Mouse (Mus musculus) ovary, adult 18-20 months (tissue): Measurements from ENCODE around the gene P2rx7.
A peak's percentile ranks its signal among the peaks of the same experiment; 100 is the strongest.

Experiments
- DNase-seq: peaks from one replicate; pipeline ENCODE4 v3.0.0; 2022; ENCODE audit warnings: low spot score, mixed read lengths

P2rx7 gene

GRCm38 (mm10) chr5:122693431-122694207 is 49.9 kb downstream of the P2rx7 start:
- no peak for DNase-seq

GRCm38 (mm10) chr5:122695516-122695915 is 51.8 kb downstream of the P2rx7 start:
- no peak for DNase-seq

- no peak for DNase-seq
Measured at GRCm38 (mm10) chr5:122698041-122698700, 54.5 kb downstream of the P2rx7 start.

- no peak for DNase-seq
Measured at GRCm38 (mm10) chr5:122698701-122699060, 55.0 kb downstream of the P2rx7 start.

- DNase-seq = no peak
Measured at GRCm38 (mm10) chr5:122700109-122700836, 56.6 kb downstream of the P2rx7 start.

GRCm38 (mm10) chr5:122700837-122701212 is 57.1 kb downstream of the P2rx7 start:
- DNase-seq = no peak

GRCm38 (mm10) chr5:122702156-122702555 is 58.4 kb downstream of the P2rx7 start:
- DNase-seq = no peak

GRCm38 (mm10) chr5:122703574-122703973 is 59.9 kb downstream of the P2rx7 start:
- DNase-seq = no peak

- no peak for DNase-seq
Measured at GRCm38 (mm10) chr5:122704571-122704970, 60.9 kb downstream of the P2rx7 start.

- DNase-seq = no peak
Measured at GRCm38 (mm10) chr5:122705174-122705573, 61.5 kb downstream of the P2rx7 start.

- no peak for DNase-seq
Measured at GRCm38 (mm10) chr5:122706917-122707275, 63.2 kb downstream of the P2rx7 start.

- peak; percentile 67 for DNase-seq
Measured at GRCm38 (mm10) chr5:122707276-122708181, 63.8 kb downstream of the P2rx7 start, which contains the start of gene P2rx4. Gene P2rx4, plus strand, starts transcription at chr5:122707544.

- DNase-seq = no peak
Measured at GRCm38 (mm10) chr5:122708819-122709218, 65.1 kb downstream of the P2rx7 start.

GRCm38 (mm10) chr5:122715723-122716122 is 72.0 kb downstream of the P2rx7 start:
- no peak for DNase-seq

- no peak for DNase-seq
Measured at GRCm38 (mm10) chr5:122716793-122717192, 73.1 kb downstream of the P2rx7 start.

- DNase-seq = no peak
Measured at GRCm38 (mm10) chr5:122718400-122718799, 74.7 kb downstream of the P2rx7 start.

GRCm38 (mm10) chr5:122719168-122719567 is 75.5 kb downstream of the P2rx7 start:
- DNase-seq = no peak

GRCm38 (mm10) chr5:122725453-122725852 is 81.7 kb downstream of the P2rx7 start:
- no peak for DNase-seq

- DNase-seq = no peak
Measured at GRCm38 (mm10) chr5:122726068-122726467, 82.4 kb downstream of the P2rx7 start.

GRCm38 (mm10) chr5:122726595-122726994 is 82.9 kb downstream of the P2rx7 start:
- DNase-seq = no peak

GRCm38 (mm10) chr5:122727096-122727495 is 83.4 kb downstream of the P2rx7 start:
- DNase-seq = no peak

- DNase-seq = no peak
Measured at GRCm38 (mm10) chr5:122730776-122731175, 87.1 kb downstream of the P2rx7 start.
